Mouse (Mus musculus): ENCODE data around the gene Get4. TPM values are rescaled to one million over a fixed set of nuclear protein-coding genes. Genes with fewer than 3 reads are reported as not detected.

Gene Get4
- total RNA-seq (2023) = 10 to 100 TPM; 31.9 to 34.4 TPM

DNA sequence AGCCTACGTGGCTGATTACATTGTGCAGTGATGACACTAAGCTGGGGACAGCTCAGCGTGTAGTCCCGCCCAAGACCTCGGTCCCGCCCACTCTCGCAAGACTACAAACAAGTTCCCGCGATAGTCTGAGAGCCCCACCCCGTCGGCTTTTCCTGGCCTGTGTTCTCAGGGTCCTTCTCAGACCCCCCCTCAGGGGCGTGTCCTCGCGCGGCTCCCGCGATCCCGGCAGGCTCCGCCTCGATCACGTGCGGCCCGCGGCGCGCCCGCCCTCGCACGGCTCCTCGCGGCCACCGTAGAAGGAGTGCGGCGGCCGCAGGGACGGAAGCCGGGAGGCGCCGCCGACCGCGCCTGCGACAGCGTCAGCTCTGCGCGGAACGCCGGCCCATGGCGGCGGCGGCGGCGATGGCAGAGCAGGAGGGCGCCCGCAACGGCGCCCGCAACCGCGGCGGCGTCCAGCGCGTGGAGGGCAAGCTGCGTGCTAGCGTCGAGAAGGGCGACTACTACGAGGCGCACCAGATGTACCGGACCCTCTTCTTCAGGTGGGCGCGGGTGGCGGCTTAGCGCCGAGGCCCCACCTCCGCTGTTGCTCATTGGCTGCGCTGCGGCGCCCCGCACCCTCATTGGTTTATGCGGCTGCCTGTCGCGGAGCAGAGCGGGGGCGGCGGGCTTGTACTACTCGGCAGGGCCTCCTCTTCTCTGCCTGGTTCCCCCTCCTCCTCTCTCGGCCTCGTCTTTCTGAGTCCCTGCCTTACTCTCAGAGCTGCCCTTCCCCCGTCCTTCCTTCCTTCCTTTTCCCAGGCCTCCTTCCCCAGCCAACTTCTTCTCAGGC, at the start of gene Get4:
Gene Get4, plus strand, starts transcription at position 244 of the 829 bp plus-strand sequence.

Other genes starting within 250 kb of the Get4 start
- under 1 TPM; 0.35 to 0.53 TPM for gene Prkar1b, start 102.3 kb upstream of the Get4 start, total RNA-seq (2023)
- gene Dnaaf5, start 102.1 kb upstream of the Get4 start, total RNA-seq (2023) = 1 to 10 TPM; 4.0 to 4.8 TPM
- 10 to 100 TPM; 57.5 to 65.3 TPM for gene Sun1, start 51.7 kb upstream of the Get4 start, total RNA-seq (2023)
- gene Adap1, start 73.3 kb downstream of the Get4 start, total RNA-seq (2023) = 10 to 100 TPM; 77.5 to 95.1 TPM
- gene Cox19, start 99.1 kb downstream of the Get4 start, total RNA-seq (2023) = 10 to 100 TPM; 25.7 to 26.6 TPM
- not detected for gene Cyp2w1, start 100.3 kb downstream of the Get4 start, total RNA-seq (2023)
- gene Gpr146, start 125.4 kb downstream of the Get4 start, total RNA-seq (2023) = 10 to 100 TPM in 1 of 2 experiments, 1 to 10 TPM in 1; 9.1 to 10.2 TPM
- gene C130050O18Rik, start 153.0 kb downstream of the Get4 start, total RNA-seq (2023) = 10 to 100 TPM; 29.8 to 32.2 TPM
- gene Gper1, start 170.8 kb downstream of the Get4 start, total RNA-seq (2023) = under 1 TPM; 0.24 to 0.29 TPM
- 10 to 100 TPM in 1 of 2 experiments, 1 to 10 TPM in 1; 9.7 to 11.1 TPM for gene 3110082I17Rik, start 208.2 kb downstream of the Get4 start, total RNA-seq (2023)
- 100 to 1,000 TPM; 134 to 142 TPM for gene Zfand2a, start 232.2 kb downstream of the Get4 start, total RNA-seq (2023)